Comparison of ENCODE assay signal across 28 mouse cellular contexts in genomic region chr12:75494643-75495042, GRCm38 (mm10).
DNase-seq lines count a peak whose midpoint lies in the region; ATAC-seq and TF ChIP-seq lines count a peak whose summit lies in the region.
"Had no signal": no experiment of that assay in that cellular context is flagged by ENCODE, and none has a peak within 500 bp of the region (broad histone marks: within the 10 kb centered on the region; RNA-seq: fewer than 3 reads in every experiment).

No protein-coding gene starts in this region.

- H3K36me3 ChIP-seq in MEL (ENCODE audit: control insufficient read depth in 1 of 2, insufficient read depth in 2 of 2, low read length in 2 of 2), result peaks cover 2 to 4% of the 10 kb centered on the region in 2 experiments; a peak in 2 of 4 replicates
- no peaks in the 10 kb centered on the region for H3K36me3 ChIP-seq in intestine, postnatal 0 days (ENCODE audit: control insufficient read depth, insufficient read depth)
- H3K36me3 ChIP-seq: forebrain, embryonic 12.5 days; hindbrain, embryonic 12.5 days; hindbrain, embryonic 15.5 days had no signal

- peak; percentile 35 for DNase-seq in 416B (ENCODE audit: low read depth)
- DNase-seq in CD4-positive helper T cell, adult 2 months (ENCODE audit: low read depth, low spot score), result peak; percentile 16
- DNase-seq in MEL (ENCODE audit: low read depth, low spot score), result no peak
- DNase-seq in kidney, adult 9 months, result no peak
- DNase-seq in left cerebral cortex, postnatal 14 days (ENCODE audit: low spot score in 2 of 2), result no peak
- DNase-seq: adrenal gland, adult 2 months; adrenal gland, postnatal 14 days; cerebellum, adult 11 months; cerebellum, adult 2 months; cerebellum, adult 9-11 months; cerebellum, postnatal 25 days; embryo, embryonic 11 days; gastrocnemius, postnatal 10 days; gastrocnemius, postnatal 36 days; heart, postnatal 14 days; kidney, adult 2 months had no signal

- peak; percentile 71 for ATAC-seq in inflammation-experienced regulatory T-cells, adult 6 months
- ATAC-seq in intestine, postnatal 0 days, result no peak
- ATAC-seq: forebrain, embryonic 16.5 days; intestine, embryonic 16.5 days; Patski had no signal

- no peak for TF ChIP-seq POLR2A in MEL (IDR thresholded peaks at IDR 0.05; ENCODE audit: control insufficient read depth in 1 of 2, insufficient read depth in 1 of 2, low read depth in 1 of 2, low read length in 2 of 2, poor library complexity in 1 of 2)

- H3K27me3 ChIP-seq in MEL (ENCODE audit: control insufficient read depth in 1 of 2, insufficient read depth in 2 of 2, low read length in 2 of 2), result no peaks in the 10 kb centered on the region
- no peaks in the 10 kb centered on the region for H3K27me3 ChIP-seq in intestine, postnatal 0 days (replicated peaks; ENCODE audit: control insufficient read depth, insufficient read depth, low read length)
- H3K27me3 ChIP-seq: embryonic facial prominence, embryonic 13.5 days; forebrain, embryonic 12.5 days; hindbrain, embryonic 12.5 days; hindbrain, embryonic 15.5 days; Patski had no signal

- no peaks in the 10 kb centered on the region for H3K79me2 ChIP-seq in MEL (ENCODE audit: control insufficient read depth, insufficient read depth, low read length, poor library complexity)

- TF ChIP-seq RAD21 in MEL (IDR thresholded peaks at IDR 0.05; ENCODE audit: low read depth, low read length), result no peak

- TF ChIP-seq CTCF in MEL (IDR thresholded peaks at IDR 0.05 in 2 of 3, conservative IDR thresholded peaks at IDR 0.05 in 1 of 3; ENCODE audit: control insufficient read depth in 1 of 3, insufficient read depth in 1 of 3, low read depth in 2 of 3, low read length in 3 of 3, poor library complexity in 1 of 3, severe bottlenecking in 1 of 3), result no peak
- no peak for TF ChIP-seq CTCF in intestine, postnatal 0 days (IDR thresholded peaks at IDR 0.05; ENCODE audit: low read depth)

- no peak overlapping the region for H3K27ac ChIP-seq in MEL (ENCODE audit: control insufficient read depth, low read depth, low read length)
- H3K27ac ChIP-seq in intestine, postnatal 0 days (ENCODE audit: low read depth, low read length), result no peak overlapping the region
- H3K27ac ChIP-seq: embryonic facial prominence, embryonic 10.5 days; embryonic facial prominence, embryonic 13.5 days; forebrain, embryonic 12.5 days; hindbrain, embryonic 12.5 days; hindbrain, embryonic 15.5 days had no signal

- no peak overlapping the region for H3K4me2 ChIP-seq in intestine, postnatal 0 days (replicated peaks; ENCODE audit: low read depth)
- H3K4me2 ChIP-seq: embryonic facial prominence, embryonic 13.5 days; forebrain, embryonic 12.5 days; heart, embryonic 11.5 days; hindbrain, embryonic 12.5 days; hindbrain, embryonic 15.5 days had no signal

- intact Hi-C loops in left cerebral cortex, postnatal 14 days (cut with DNase I), result no loop called here

- peaks cover 4% of the 10 kb centered on the region in 2 experiments for H3K4me1 ChIP-seq in MEL (ENCODE audit: control insufficient read depth in 1 of 2, insufficient read depth in 2 of 2, low read length in 2 of 2)
- peaks cover 4% of the 10 kb centered on the region; the same call in 1 of the 2 replicates for H3K4me1 ChIP-seq in intestine, postnatal 0 days (replicated peaks; ENCODE audit: control insufficient read depth, insufficient read depth, low read length)
- H3K4me1 ChIP-seq: embryonic facial prominence, embryonic 10.5 days; embryonic facial prominence, embryonic 13.5 days; forebrain, embryonic 12.5 days; hindbrain, embryonic 12.5 days; hindbrain, embryonic 15.5 days had no signal

- no peak overlapping the region for H3K9ac ChIP-seq in MEL (ENCODE audit: control insufficient read depth, low read depth, low read length, poor library complexity, severe bottlenecking)
- H3K9ac ChIP-seq in intestine, postnatal 0 days (ENCODE audit: low read depth, low read length), result no peak overlapping the region
- H3K9ac ChIP-seq: embryonic facial prominence, embryonic 13.5 days; forebrain, embryonic 12.5 days; hindbrain, embryonic 12.5 days; hindbrain, embryonic 15.5 days had no signal

- WGBS in intestine, postnatal 0 days, result 87% methylated on average over 3 of the region's 3 CpGs

- no peak for TF ChIP-seq EP300 in MEL (IDR thresholded peaks at IDR 0.05; ENCODE audit: low read depth in 1 of 2, low read length in 2 of 2)

- H3K4me3 ChIP-seq in MEL (ENCODE audit: control insufficient read depth in 1 of 2, insufficient read depth in 1 of 2, low read depth in 2 of 2, low read length in 2 of 2), result no peak overlapping the region
- no peak overlapping the region for H3K4me3 ChIP-seq in intestine, postnatal 0 days (ENCODE audit: low read depth, low read length)
- H3K4me3 ChIP-seq: embryonic facial prominence, embryonic 10.5 days; embryonic facial prominence, embryonic 13.5 days; erythroblast, embryonic 14.5 days; forebrain, embryonic 12.5 days; hindbrain, embryonic 12.5 days; hindbrain, embryonic 15.5 days had no signal

- H3K9me3 ChIP-seq in MEL (replicated peaks; ENCODE audit: insufficient read depth, low read length), result no peaks in the 10 kb centered on the region
- H3K9me3 ChIP-seq in intestine, postnatal 0 days (ENCODE audit: control insufficient read depth), result no peaks in the 10 kb centered on the region
- H3K9me3 ChIP-seq: embryonic facial prominence, embryonic 10.5 days; embryonic facial prominence, embryonic 13.5 days; forebrain, embryonic 12.5 days; hindbrain, embryonic 12.5 days; hindbrain, embryonic 15.5 days had no signal

TF ChIP-seq in MEL, 35 proteins besides CTCF, POLR2A, EP300 and RAD21:
- TF ChIP-seq TBP (IDR thresholded peaks at IDR 0.05; ENCODE audit: low read depth, low read length) (peak; percentile 59; the same call in 1 of the 2 replicates), POLR2AphosphoS5 (IDR thresholded peaks at IDR 0.05; ENCODE audit: borderline replicate concordance, low read depth, low read length) (no peak)

Comparison
In these comparisons a context has a peak if more than half of its experiments do, and no peak if none do; other contexts are left out.
1. DNase-seq: peak in 416B (single experiment) and CD4-positive helper T cell, adult 2 months (single experiment); none in MEL (single experiment), kidney, adult 9 months (single experiment) and left cerebral cortex, postnatal 14 days (0 of 2).